Mouse (Mus musculus): ENCODE measurements around the gene Ccdc124. TPM values are rescaled to one million over a fixed set of nuclear protein-coding genes. Genes with fewer than 3 reads are reported as not detected.
"Not testable (repeated sequence)": the region's sequence is repeated elsewhere in the genome, so short reads cannot be mapped to it uniquely, and the experiment has no call there.

The Ccdc124 gene
- polyA plus RNA-seq, 1 experiment, result 26.5 TPM

GRCm38 (mm10) chr8:70900872-70901387, 27.2 kb upstream of the Ccdc124 start:
- Histone ChIP-seq H3K36me3 (ENCODE audit: control insufficient read depth, insufficient read depth, low read length) (peaks cover under 1% of the 10 kb centered on the region; the same call in 1 of the 2 replicates), H3K27ac (ENCODE audit: insufficient read depth, low read length) (no peak overlapping the region), H3K27me3 (ENCODE audit: control insufficient read depth, insufficient read depth, low read length) (no peaks in the 10 kb centered on the region), H3K4me3 (ENCODE audit: extremely low read depth, insufficient read depth, insufficient read length) (no peak overlapping the region), H3K4me1 (ENCODE audit: control insufficient read depth, insufficient read depth, insufficient read length) (peaks cover 17% of the 10 kb centered on the region; the same call in 1 of the 2 replicates)
- TF ChIP-seq CTCF (IDR thresholded peaks at IDR 0.05; ENCODE audit: extremely low read depth, insufficient read depth, insufficient read length, insufficient replicate concordance) (no peak), POLR2A (IDR thresholded peaks at IDR 0.05; ENCODE audit: low read depth, low read length) (no peak)
- DNase-seq (ENCODE audit: low read depth in 1 of 2, low spot score in 2 of 2), result no peak
- 61% methylated on average over 2 of the region's 2 CpGs for WGBS

GRCm38 (mm10) chr8:70899226-70899625, 25.5 kb upstream of the Ccdc124 start:
- WGBS, result 67% methylated on average over 2 of the region's 2 CpGs
- TF ChIP-seq POLR2A (IDR thresholded peaks at IDR 0.05; ENCODE audit: low read depth, low read length) (no peak), CTCF (IDR thresholded peaks at IDR 0.05; ENCODE audit: extremely low read depth, insufficient read depth, insufficient read length, insufficient replicate concordance) (no peak)
- DNase-seq (ENCODE audit: low read depth in 1 of 2, low spot score in 2 of 2), result no peak

GRCm38 (mm10) chr8:70898661-70899198, 25.0 kb upstream of the Ccdc124 start:
- Histone ChIP-seq H3K27ac (ENCODE audit: insufficient read depth, low read length) (no peak overlapping the region), H3K36me3 (ENCODE audit: control insufficient read depth, insufficient read depth, low read length) (peaks cover 21% of the 10 kb centered on the region), H3K4me3 (ENCODE audit: extremely low read depth, insufficient read depth, insufficient read length) (no peak overlapping the region), H3K27me3 (ENCODE audit: control insufficient read depth, insufficient read depth, low read length) (no peaks in the 10 kb centered on the region), H3K4me1 (ENCODE audit: control insufficient read depth, insufficient read depth, insufficient read length) (peaks cover 10% of the 10 kb centered on the region; the same call in 1 of the 2 replicates)
- TF ChIP-seq POLR2A (IDR thresholded peaks at IDR 0.05; ENCODE audit: low read depth, low read length) (no peak), CTCF (IDR thresholded peaks at IDR 0.05; ENCODE audit: extremely low read depth, insufficient read depth, insufficient read length, insufficient replicate concordance) (no peak)
- 19% methylated on average over 2 of the region's 2 CpGs for WGBS
- DNase-seq (ENCODE audit: low read depth in 1 of 2, low spot score in 2 of 2), result peak in 1 of 2 experiments; percentile 35

More at GRCm38 (mm10) chr8:70899226-70899625, 25.5 kb upstream of the Ccdc124 start:
- peaks cover 17% of the 10 kb centered on the region for H3K36me3 ChIP-seq (ENCODE audit: control insufficient read depth, insufficient read depth, low read length)
- H3K4me1 ChIP-seq (ENCODE audit: control insufficient read depth, insufficient read depth, insufficient read length), result peaks cover 10% of the 10 kb centered on the region; the same call in 1 of the 2 replicates
- H3K27me3 ChIP-seq (ENCODE audit: control insufficient read depth, insufficient read depth, low read length), result no peaks in the 10 kb centered on the region
- H3K4me3 ChIP-seq (ENCODE audit: extremely low read depth, insufficient read depth, insufficient read length), result no peak overlapping the region
- no peak overlapping the region for H3K27ac ChIP-seq (ENCODE audit: insufficient read depth, low read length)

- under 1% methylated on average over 20 of the region's 20 CpGs for WGBS
- Histone ChIP-seq H3K27ac (ENCODE audit: insufficient read depth, low read length) (peak overlapping the region; percentile 65), H3K27me3 (ENCODE audit: control insufficient read depth, insufficient read depth, low read length) (peaks cover 1% of the 10 kb centered on the region; the same call in 1 of the 2 replicates), H3K4me1 (ENCODE audit: control insufficient read depth, insufficient read depth, insufficient read length) (peaks cover 16% of the 10 kb centered on the region; the same call in 1 of the 2 replicates), H3K36me3 (ENCODE audit: control insufficient read depth, insufficient read depth, low read length) (peaks cover 22% of the 10 kb centered on the region), H3K4me3 (ENCODE audit: extremely low read depth, insufficient read depth, insufficient read length) (peak overlapping the region; percentile 62)
- DNase-seq (ENCODE audit: low read depth in 1 of 2, low spot score in 2 of 2), result peak; percentile 66 to 87
- peak; percentile 95 for TF ChIP-seq CTCF (IDR thresholded peaks at IDR 0.05; ENCODE audit: extremely low read depth, insufficient read depth, insufficient read length, insufficient replicate concordance)
- TF ChIP-seq POLR2A (IDR thresholded peaks at IDR 0.05; ENCODE audit: low read depth, low read length), result no peak
Observed at GRCm38 (mm10) chr8:70897681-70898413, 24.1 kb upstream of the Ccdc124 start.

- Histone ChIP-seq H3K36me3 (ENCODE audit: control insufficient read depth, insufficient read depth, low read length) (peaks cover 22% of the 10 kb centered on the region), H3K27me3 (ENCODE audit: control insufficient read depth, insufficient read depth, low read length) (peaks cover 8% of the 10 kb centered on the region), H3K27ac (ENCODE audit: insufficient read depth, low read length) (peak within 1 kb of the TSS; percentile 80), H3K4me1 (ENCODE audit: control insufficient read depth, insufficient read depth, insufficient read length) (peaks cover 22% of the 10 kb centered on the region), H3K4me3 (ENCODE audit: extremely low read depth, insufficient read depth, insufficient read length) (peak within 1 kb of the TSS; percentile 95)
- DNase-seq (ENCODE audit: low read depth in 1 of 2, low spot score in 2 of 2), result peak; percentile 94 to 98
- TF ChIP-seq CTCF (IDR thresholded peaks at IDR 0.05; ENCODE audit: extremely low read depth, insufficient read depth, insufficient read length, insufficient replicate concordance) (no peak), POLR2A (IDR thresholded peaks at IDR 0.05; ENCODE audit: low read depth, low read length) (peak; percentile 91)
- under 1% methylated on average over 60 of the region's 60 CpGs for WGBS
Observed at GRCm38 (mm10) chr8:70897021-70897680, 23.4 kb upstream of the Ccdc124 start, which contains the start of gene Rpl18a. Rpl18a (minus strand) TSS chr8:70897412.

GRCm38 (mm10) chr8:70896316-70897020, 22.7 kb upstream of the Ccdc124 start:
- Histone ChIP-seq H3K27ac (ENCODE audit: insufficient read depth, low read length) (peak overlapping the region; percentile 80; the same call in 1 of the 2 replicates), H3K4me1 (ENCODE audit: control insufficient read depth, insufficient read depth, insufficient read length) (peaks cover 22% of the 10 kb centered on the region), H3K36me3 (ENCODE audit: control insufficient read depth, insufficient read depth, low read length) (peaks cover 22% of the 10 kb centered on the region), H3K27me3 (ENCODE audit: control insufficient read depth, insufficient read depth, low read length) (peaks cover 14% of the 10 kb centered on the region), H3K4me3 (ENCODE audit: extremely low read depth, insufficient read depth, insufficient read length) (peak overlapping the region; percentile 95)
- DNase-seq (ENCODE audit: low read depth in 1 of 2, low spot score in 2 of 2), result no peak
- 3% methylated on average over 25 of the region's 25 CpGs for WGBS
- TF ChIP-seq CTCF (IDR thresholded peaks at IDR 0.05; ENCODE audit: extremely low read depth, insufficient read depth, insufficient read length, insufficient replicate concordance) (no peak), POLR2A (IDR thresholded peaks at IDR 0.05; ENCODE audit: low read depth, low read length) (no peak)

- DNase-seq (ENCODE audit: low read depth in 1 of 2, low spot score in 2 of 2); H3K4me3 ChIP-seq (ENCODE audit: extremely low read depth, insufficient read depth, insufficient read length); H3K27ac ChIP-seq (ENCODE audit: insufficient read depth, low read length): not testable (repeated sequence)
- WGBS, result 82% methylated on average over 24 of the region's 24 CpGs
- H3K4me1 ChIP-seq (ENCODE audit: control insufficient read depth, insufficient read depth, insufficient read length), result peaks cover 22% of the 10 kb centered on the region
- H3K27me3 ChIP-seq (ENCODE audit: control insufficient read depth, insufficient read depth, low read length), result peaks cover 22% of the 10 kb centered on the region
- H3K36me3 ChIP-seq (ENCODE audit: control insufficient read depth, insufficient read depth, low read length), result peaks cover 22% of the 10 kb centered on the region
Observed at GRCm38 (mm10) chr8:70895571-70896259, 22.0 kb upstream of the Ccdc124 start.
